Mouse (Mus musculus) frontal cortex, adult 2 months (tissue): ENCODE data around the gene Hps5. TPM values are rescaled to one million over a fixed set of nuclear protein-coding genes. Genes with fewer than 3 reads are reported as not detected.
"Not testable (repeated sequence)": the region's sequence is repeated elsewhere in the genome, so short reads cannot be mapped to it uniquely, and the experiment has no call there.

Experiments
- DNase-seq, 2 experiments: peaks; one replicate each; pipeline ENCODE4 v3.0.0; 2022; ENCODE audit warnings: low spot score in 1 of 2; ENCODE audit errors: extremely low spot score in 1 of 2
- polyA plus RNA-seq: library from polyadenylated mRNA; depleted of rRNA; stranded (reverse); fragments of >200 nt; gene quantifications from 2 replicates; pipeline ENCODE4 v1.2.3, GENCODE M21; 2012; rRNA removed

Gene Hps5
- polyA plus RNA-seq, 1 experiment, result 16.1 TPM

DNA sequence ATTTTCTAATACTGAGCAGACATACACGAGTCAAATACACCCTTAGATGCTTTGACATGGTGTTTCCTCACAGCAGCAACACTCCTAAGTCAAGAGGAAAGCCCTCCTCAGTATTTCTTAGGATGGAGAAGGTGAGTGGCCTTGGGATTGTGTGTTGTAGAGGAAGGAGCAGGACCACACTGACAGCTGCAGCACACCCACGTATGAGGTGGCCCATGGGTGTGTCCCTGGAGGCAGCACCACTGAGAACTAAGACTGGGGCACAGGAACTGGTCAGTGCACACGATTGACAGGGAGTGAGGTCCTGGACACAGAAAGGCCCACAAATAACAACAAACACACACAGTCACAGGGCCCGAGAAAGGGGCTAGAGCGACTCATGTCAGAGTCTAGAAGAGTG lies 55.8 kb downstream of the Hps5 start:
- DNase-seq, result not testable (repeated sequence)

DNA sequence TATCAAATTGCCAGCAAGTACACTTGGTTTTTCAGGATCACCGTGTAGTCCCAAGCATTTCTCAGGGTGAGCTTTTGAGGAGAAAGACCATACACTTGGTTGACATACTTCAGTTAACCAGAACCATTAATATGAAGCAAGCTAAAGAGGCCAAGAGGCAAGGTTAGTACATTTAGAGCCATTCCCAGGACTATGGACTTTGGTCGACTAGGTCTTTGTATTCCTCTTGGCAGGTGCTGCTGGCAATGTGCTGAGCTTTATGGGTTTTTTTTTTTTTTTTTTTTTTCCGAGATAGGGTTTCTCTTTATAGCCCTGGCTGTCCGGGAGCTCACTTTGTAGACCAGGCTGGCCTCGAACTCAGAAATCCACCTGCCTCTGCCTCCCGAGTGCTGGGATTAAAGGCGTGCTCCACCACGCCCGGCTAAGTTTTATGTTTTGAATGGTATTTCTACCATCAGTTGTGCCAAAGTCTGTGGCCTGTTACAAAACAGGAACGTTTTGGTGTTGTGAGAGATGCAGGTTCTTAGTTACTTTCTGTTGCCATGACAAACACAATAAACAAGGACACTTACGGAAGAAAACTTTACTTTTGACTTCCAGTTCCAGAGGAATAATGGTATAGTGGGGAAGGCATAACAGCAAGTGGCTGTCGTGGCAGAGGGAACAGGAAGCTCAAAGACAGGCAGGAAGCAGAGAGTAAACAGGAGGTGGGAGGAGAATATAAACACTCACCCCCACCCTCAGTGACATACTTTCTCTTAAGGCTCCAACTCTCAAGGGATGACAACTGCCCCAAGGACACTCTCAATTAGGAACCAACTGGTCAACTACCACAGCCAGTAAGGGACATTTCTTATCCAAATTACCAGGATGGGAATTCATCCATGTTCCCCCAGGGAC lies 57.1 kb downstream of the Hps5 start:
- DNase-seq, result no peak

DNA sequence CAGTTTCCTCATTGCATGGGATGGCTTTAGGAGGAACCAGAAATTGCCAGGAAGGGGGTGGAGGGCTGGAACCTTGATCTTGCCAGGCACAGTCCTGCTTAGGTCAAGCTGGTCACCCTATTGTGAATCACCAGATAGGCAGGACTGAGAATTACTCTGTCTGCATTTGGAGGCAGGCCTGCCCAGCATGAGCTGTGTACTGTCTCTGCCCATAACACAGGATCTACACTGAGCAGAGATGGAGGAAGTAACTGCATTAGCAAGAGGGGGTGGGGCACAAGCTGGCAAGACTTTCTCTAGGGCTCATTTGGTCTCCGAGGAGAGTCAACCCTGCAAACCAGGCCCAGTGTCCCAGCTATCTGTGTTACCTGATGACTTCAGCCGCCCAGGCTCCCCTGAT lies 60.9 kb downstream of the Hps5 start:
- DNase-seq, result no peak

DNA sequence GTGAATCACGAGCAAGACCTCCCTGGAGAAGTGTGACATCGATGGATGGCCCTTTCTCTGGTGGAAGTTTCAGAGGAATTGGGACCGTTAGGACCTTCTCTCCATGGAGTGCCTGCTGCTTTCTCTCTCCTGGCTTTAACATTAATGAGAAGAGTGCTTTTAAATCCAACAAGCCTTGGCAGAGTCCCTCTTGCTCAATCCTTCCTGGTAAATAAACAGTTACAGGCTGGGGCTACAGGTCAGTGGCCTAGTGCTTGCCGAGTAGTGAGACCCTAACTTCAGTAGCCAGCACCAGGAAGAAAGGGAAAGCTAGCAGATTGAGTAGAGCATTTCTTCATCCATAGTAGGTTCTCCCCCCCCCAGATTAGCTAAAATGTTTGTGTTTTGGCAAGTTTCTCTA lies 63.4 kb downstream of the Hps5 start, which contains the start of gene Saa4:
Gene Saa4 (minus strand): TSS at position 146 of the 400 bp plus-strand sequence.
- DNase-seq, result no peak

DNA sequence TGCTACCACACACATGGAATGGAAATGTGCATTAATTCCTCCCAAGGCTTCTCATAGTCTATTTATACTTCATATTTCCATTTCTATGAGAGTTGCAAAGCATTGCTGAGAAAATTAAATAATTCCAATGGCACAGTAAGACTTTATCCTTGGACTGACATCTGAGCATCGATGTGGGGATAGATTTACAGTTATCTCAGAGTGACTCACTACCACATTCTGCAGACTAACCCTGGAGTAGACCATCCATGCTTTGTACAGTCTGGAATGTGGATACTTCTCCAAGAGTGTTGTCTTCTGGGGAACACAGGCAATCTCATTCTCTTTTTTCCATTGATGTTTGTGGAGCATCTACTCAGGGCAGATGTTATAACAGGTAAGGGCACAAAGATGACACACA lies 68.3 kb downstream of the Hps5 start:
- no peak for DNase-seq

DNA sequence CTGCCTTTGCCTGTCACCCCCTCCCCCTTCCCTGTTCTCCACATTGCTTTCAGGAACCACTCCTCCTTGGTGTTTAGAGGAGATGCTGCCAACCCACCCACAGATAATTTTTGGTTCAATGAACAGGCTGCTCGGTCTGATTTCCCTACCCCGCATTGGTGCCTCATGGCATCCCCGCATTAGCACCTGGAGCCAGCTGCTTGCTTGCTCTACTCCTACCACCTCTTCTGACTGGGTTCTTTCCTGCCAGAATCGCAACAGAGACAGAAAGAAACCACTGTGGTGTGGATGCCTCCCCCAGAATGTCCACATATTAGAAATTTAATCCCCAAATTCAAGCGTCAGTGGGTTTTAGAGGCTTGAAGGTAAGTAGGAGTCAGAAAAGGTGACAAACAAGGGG lies 71.5 kb downstream of the Hps5 start:
- DNase-seq, result peak in 1 of 2 experiments; percentile 55

DNA sequence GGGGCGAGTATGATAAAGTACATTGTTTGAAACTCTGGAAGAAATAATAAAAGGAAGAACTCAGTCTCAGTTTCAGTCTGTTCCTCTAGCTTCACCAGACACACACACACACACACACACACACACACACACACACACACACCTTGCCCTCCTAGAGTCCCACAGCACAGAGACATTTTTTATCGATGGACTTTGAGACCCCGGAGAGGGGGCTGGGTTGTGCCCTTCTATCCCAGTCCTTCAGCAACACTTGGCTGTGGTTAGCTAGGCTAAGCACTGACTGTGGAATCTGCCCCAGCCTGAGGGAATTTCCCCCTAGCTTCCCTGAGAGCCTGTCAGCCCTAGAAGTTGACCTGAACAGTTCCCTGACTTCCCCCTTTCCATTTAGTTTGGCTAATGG lies 72.0 kb downstream of the Hps5 start:
- DNase-seq, result no peak

DNA sequence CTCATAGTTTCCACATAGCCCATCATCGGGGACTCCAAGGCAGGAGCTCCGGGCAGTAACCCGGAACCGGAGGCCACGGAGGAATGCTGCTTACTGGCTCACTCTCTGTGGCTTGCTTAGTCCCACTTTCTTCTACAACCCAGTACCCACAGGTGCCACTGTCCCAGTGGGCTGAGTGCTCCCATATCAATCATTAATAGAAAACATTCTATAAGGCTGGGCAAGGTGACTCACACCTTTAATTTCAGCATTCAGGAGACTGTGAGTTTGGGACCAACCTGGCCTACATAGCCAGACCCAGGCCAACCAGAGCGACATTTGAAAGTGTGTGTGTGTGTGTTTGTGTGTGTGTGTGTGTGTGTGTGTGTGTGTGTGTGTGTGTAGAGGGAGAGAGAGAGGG lies 72.5 kb downstream of the Hps5 start:
- DNase-seq, result no peak

DNA sequence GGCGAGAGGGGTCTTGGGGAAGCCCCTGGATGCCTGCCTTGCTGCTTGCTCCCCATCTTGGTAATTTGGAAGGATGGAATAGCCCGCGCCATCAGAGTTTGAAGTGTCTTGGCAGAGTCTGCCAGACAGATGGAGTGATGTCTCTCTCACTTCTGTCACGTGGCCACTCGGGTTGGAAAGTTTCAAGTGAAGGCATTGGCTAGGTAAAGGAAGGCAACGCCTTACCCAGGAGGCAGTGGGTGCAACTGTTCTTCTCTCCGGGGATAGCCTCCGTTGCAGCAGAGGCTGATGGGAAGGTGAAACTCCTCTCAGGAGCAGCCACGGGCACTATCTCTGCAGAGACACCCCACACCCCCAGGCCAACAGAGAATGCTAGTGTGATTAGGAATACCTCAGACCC lies 75.4 kb downstream of the Hps5 start:
- no peak for DNase-seq

DNA sequence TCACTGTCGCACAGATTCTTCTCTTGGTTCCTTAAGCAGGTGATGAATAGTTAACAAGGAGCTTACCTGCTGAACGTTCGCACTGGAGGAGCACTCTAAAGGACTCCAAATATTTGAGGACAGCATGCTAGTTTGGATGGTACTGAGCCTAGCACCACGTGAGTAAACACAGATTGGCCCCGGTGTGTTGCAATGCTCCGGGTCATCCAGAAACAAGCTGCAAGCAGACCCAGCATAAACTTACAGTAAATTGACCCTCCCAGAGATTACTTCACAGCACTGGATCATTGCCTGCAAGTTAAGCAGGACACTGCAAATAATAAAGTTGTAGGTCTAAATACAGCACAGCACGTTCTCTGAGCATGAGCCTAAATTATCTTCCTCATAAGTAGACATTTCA lies 76.3 kb downstream of the Hps5 start:
- DNase-seq, result no peak

DNA sequence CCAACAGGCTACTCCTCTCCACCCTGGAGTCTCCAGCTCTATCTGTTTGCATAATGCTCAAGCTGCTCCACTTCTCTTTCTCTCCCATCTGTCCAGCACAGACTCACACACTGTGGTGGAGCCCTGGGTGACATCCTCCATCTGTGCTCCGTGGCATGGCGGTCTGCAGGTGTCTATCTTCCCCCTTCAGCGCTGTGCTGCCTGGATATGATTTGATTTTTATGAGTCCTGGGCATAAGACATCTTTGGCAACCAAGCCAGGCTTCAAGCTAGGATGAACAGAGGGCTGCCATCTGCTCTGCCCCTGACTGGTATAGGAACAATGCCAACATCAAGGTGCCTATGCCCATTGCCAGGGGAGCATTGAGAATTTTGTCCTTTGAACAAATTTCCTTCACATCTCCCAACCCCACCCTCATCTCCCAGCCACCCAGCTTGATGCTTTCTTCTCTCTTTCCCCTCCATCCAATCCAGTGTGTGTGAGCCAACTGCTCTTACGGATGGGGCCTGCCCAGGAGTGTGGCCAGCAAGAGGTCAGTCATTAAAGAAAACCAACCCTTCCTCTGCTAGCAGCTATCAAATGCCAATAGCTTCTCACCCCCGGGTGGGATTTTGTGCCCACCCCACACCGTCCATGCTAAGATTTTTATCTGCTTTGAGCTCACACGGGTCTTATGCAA lies 77.1 kb downstream of the Hps5 start:
- DNase-seq, result no peak

DNA sequence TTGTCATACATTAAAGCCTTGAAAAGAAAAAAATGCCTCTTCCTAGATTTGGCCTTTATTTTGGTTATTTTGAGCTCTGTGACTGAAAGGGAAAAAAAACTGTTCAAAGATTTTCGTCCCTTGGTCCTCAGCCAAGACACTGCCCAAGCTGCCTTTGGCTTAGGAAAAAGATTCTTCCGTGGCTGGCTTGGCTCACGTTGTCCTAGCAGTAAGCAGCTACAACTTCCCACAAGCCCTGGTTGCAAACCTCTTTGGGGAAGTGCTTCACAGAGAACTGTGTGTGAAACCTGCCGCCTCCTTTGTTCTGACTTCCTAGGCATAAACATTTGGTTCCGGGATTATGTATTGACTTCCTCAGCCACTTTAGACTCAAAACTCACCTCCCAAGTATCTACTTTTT lies 79.0 kb downstream of the Hps5 start:
- DNase-seq, result no peak

DNA sequence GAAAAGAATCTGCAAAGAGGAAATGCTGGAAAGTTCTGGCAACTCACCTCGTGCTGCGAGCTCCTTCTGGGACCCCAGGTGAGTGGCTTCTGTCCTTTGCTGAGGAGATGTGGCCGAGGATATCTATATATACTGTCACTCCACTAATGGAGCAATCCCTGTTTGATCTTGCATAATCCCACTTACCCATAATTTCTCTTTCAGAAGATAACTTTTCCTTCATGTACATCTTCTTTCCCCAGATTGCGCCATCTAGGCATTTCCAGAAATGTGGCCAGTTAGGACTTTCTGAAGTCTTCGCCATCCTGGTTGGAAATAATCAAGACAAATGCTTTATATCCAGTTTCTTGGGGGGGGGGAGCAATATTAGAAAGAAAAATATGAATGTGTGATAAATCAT lies 80.3 kb downstream of the Hps5 start, which contains the start of gene Saa3:
Gene Saa3 (minus strand): TSS at position 101 of the 400 bp plus-strand sequence.
- no peak for DNase-seq

DNA sequence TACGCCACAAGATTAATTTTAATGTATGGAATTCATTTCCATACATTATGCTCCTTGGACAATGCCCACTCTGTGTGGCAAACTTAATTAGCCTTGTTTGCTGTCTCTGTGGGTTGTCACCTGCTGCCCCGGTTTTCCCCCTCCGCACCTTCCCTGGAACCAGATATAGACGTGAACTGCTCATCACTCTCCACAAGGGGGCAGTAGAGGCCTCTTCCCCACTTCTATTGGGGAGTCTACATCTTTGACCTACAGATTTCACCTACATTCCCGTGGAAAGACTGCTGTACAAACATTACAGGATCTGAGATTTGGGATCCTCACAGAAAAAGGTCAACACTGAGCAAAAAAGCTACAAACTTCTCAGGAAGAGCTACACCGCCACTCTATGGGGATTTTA lies 81.3 kb downstream of the Hps5 start:
- DNase-seq, result peak in 1 of 2 experiments; percentile 81

DNA sequence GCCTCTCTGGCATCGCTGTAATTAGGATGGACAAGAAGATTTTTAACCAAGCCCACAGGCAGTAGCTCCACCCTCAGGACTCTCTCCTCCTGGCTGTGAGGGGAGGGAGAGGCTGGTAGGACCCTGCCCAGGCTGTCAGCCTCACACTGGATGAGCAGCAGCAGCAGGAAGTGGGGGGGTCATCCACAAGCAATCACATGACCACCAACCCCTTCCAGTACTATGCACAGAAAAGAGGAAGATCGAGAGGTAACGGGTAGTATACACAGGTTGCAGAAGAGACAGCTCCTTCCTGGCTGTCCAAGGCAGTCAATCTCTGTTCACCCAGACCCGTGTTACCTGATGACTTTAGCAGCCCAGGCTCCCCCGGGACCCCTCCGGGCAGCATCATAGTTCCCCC lies 83.6 kb downstream of the Hps5 start:
- no peak for DNase-seq

Other genes starting within 250 kb of the Hps5 start
- gene Sergef, start 156.3 kb downstream of the Hps5 start, polyA plus RNA-seq, result 48.0 and 50.4 TPM in 2 replicates
- 0.27 and 0.34 TPM in 2 replicates for gene Tph1, start 123.5 kb downstream of the Hps5 start, polyA plus RNA-seq
- gene Saal1, start 85.4 kb downstream of the Hps5 start, polyA plus RNA-seq, result 8.1 and 9.1 TPM in 2 replicates
- not detected in 2 replicates for gene Saa3, start 80.4 kb downstream of the Hps5 start, polyA plus RNA-seq
- not detected in 2 replicates for gene Saa4, start 63.5 kb downstream of the Hps5 start, polyA plus RNA-seq
- gene Saa1, start 53.1 kb downstream of the Hps5 start, polyA plus RNA-seq, result not detected in 2 replicates
- 0.12 TPM in 1 of 2 replicates, not detected in the other for gene Saa2, start 44.3 kb downstream of the Hps5 start, polyA plus RNA-seq
- gene Gtf2h1, start within 50 bp of the Hps5 start, polyA plus RNA-seq, result 29.5 and 32.4 TPM in 2 replicates
- gene Ldha, start 45.4 kb upstream of the Hps5 start, polyA plus RNA-seq, result 323 and 354 TPM in 2 replicates
- gene Ldhc, start 65.1 kb upstream of the Hps5 start, polyA plus RNA-seq, result not detected in 2 replicates
- gene Tsg101, start 123.9 kb upstream of the Hps5 start, polyA plus RNA-seq, result 77.6 and 78.8 TPM in 2 replicates
- 6.3 and 7.7 TPM in 2 replicates for gene Uevld, start 162.5 kb upstream of the Hps5 start, polyA plus RNA-seq
- gene Gm9999, start 187.5 kb upstream of the Hps5 start, polyA plus RNA-seq, result not detected in 2 replicates
- 8.9 and 9.7 TPM in 2 replicates for gene Spty2d1, start 212.3 kb upstream of the Hps5 start, polyA plus RNA-seq